Mouse (Mus musculus) heart, embryonic 14.5 days (tissue): ENCODE data around the gene Asgr1. TPM values are rescaled to one million over a fixed set of nuclear protein-coding genes. Genes with fewer than 3 reads are reported as not detected.

Experiments used
- ATAC-seq: fragments of 200-750 bp; cut with Nextera tagmentation; 2 replicates; pipeline ENCODE4 v1.8.0; 2017; ENCODE audit warnings: low read depth, moderate TSS enrichment; ENCODE audit not compliant: insufficient number of reproducible peaks, insufficient read depth, low FRiP score
- H3K27ac ChIP-seq, 2 experiments: fragments of 200-500 bp in 1 of 2; fragments of 300-500 bp in 1 of 2; sonication (generic) in 1 of 2; replicated peaks in 1 of 2; 2 replicates each; pipeline ENCODE4 v1.5.1; 2012 to 2014; ENCODE audit warnings: low read depth in 2 of 2, low read length in 2 of 2, control low read depth in 1 of 2, mild to moderate bottlenecking in 1 of 2, mixed read lengths in 1 of 2; ENCODE audit not compliant: control insufficient read depth in 1 of 2, insufficient read depth in 1 of 2
- H3K27me3 ChIP-seq: fragments of 300-500 bp; sonication (generic); 2 replicates; pipeline ENCODE4 v1.6.1; 2014; ENCODE audit warnings: mild to moderate bottlenecking, low read length, control low read depth; ENCODE audit not compliant: control insufficient read depth, insufficient read depth
- H3K36me3 ChIP-seq: fragments of 300-500 bp; sonication (generic); 2 replicates; pipeline ENCODE4 v1.6.1; 2014; ENCODE audit warnings: mild to moderate bottlenecking, control low read depth, low read length, mixed read lengths; ENCODE audit not compliant: control insufficient read depth, insufficient read depth
- H3K4me1 ChIP-seq, 2 experiments: fragments of 200-500 bp in 1 of 2; fragments of 300-500 bp in 1 of 2; sonication (generic) in 1 of 2; 2 replicates each; pipeline ENCODE4 v1.6.1; 2012 to 2014; ENCODE audit warnings: low read length in 2 of 2, control low read depth in 1 of 2, mixed read lengths in 1 of 2; ENCODE audit not compliant: control insufficient read depth in 2 of 2, insufficient read depth in 2 of 2
- H3K4me2 ChIP-seq: fragments of 300-500 bp; sonication (generic); 2 replicates; pipeline ENCODE4 v1.6.1; 2014; ENCODE audit warnings: mild to moderate bottlenecking, low read length
- H3K4me3 ChIP-seq, 2 experiments: fragments of 200-500 bp in 1 of 2; fragments of 300-500 bp in 1 of 2; sonication (generic) in 1 of 2; 2 replicates each; pipeline ENCODE4 v1.5.1; 2012 to 2014; ENCODE audit warnings: low read length in 2 of 2, mild to moderate bottlenecking in 2 of 2, control low read depth in 1 of 2, low read depth in 1 of 2, moderate library complexity in 1 of 2; ENCODE audit not compliant: control insufficient read depth in 1 of 2, insufficient read depth in 1 of 2
- H3K9ac ChIP-seq: fragments of 300-500 bp; sonication (generic); 2 replicates; pipeline ENCODE4 v1.6.1; 2014; ENCODE audit warnings: mild to moderate bottlenecking, low read length
- H3K9me3 ChIP-seq: fragments of 300-500 bp; sonication (generic); 2 replicates; pipeline ENCODE4 v1.6.1; 2016; ENCODE audit warnings: low read length, control low read depth; ENCODE audit not compliant: control insufficient read depth
- WGBS: fragments of 180-500 bp; shearing (Covaris S2); extraction: QIAGEN DNeasy Blood & Tissue Kit; methylation state at CpG from one replicate; pipeline ENCODE4 v1.1.7; 2014; 5-methylcytosine and 5-hydroxymethylcytosine counted together
- polyA plus RNA-seq: library from polyadenylated mRNA; unstranded; fragments of >200 nt; fragmentation: Nextera tagmentation; extraction: Ambion mirVana; gene quantifications from 2 replicates; pipeline ENCODE4 v1.2.1, GENCODE M21; 2014

Gene Asgr1
- polyA plus RNA-seq, 1 experiment from 2014 or later: not detected

DNA sequence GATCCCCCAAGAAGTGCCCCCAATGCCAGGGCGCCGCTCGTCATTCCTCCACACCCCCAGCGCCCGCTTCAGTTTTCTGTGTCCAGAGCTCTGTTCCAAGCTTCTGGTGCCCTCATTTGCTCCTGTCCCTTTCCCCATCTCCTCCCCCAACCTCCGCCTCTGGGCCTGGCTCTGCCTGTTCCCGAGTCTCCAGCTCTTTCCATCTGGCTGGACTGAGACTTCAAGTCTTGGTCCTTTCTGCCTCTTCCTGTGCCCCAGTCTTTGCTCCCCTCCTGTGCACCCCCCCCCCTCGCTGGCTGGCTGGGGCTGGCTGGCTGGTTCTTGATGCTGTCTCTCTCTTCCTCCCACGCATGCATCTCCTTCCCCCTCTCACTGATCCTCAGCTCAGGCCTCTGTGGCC lies 26.5 kb upstream of the Asgr1 start:
- no peak overlapping the region for H3K27ac ChIP-seq

DNA sequence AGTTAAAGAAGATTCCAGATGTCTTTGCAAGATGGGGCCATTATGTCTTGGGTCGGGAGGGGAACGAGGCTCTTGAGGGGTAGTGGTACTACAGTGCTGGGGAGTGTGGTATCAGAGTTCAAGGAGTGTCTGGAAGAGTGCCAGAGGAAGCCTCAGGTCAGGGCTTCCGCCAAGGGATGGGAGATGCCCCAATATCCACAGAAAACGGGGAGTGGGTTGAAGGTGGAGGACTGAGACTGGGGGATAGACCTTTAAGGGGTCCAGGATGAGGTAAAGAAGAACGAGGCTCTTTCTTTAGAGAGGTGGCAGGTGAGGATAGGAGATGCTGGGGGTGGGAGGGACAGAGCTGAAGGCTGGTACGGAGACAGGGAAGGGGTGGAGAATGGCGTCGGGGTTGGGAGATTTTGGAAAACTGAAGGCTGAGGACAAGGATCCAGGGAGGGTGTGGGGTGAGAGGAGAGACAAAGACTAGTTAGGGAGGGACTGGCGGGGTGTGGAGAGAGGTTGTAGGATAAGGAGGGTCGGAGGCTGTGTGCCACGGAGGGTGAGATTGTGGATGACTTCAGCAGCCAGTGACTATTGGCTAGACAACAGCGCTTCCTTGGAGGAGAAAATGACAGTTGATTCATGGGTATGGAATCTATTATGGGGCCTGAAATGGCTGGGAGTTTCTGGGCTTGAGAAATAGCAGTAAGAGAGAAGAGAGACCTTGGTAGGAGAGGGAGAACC lies 25.3 kb upstream of the Asgr1 start:
- Histone ChIP-seq H3K4me2 (peak overlapping the region; percentile 57), H3K4me3 (peak overlapping the region; percentile 11 to 29; a peak in 2 of 4 replicates), H3K36me3 (peaks cover 31% of the 10 kb centered on the region), H3K27me3 (no peaks in the 10 kb centered on the region), H3K4me1 (peaks cover 31 to 43% of the 10 kb centered on the region in 2 experiments), H3K9ac (0 out of 2 replicates have a peak overlapping the region, but pooled peaks have one; percentile 10), H3K9me3 (no peaks in the 10 kb centered on the region), H3K27ac (peak overlapping the region; percentile 39 to 54)
- no peak for ATAC-seq
- 29% methylated on average over 12 of the region's 12 CpGs for WGBS

More for the DNA sequence above, 26.5 kb upstream of the Asgr1 start:
- H3K4me1 ChIP-seq: peaks cover 31 to 48% of the 10 kb centered on the region in 2 experiments
- peak overlapping the region; percentile 63 for H3K4me2 ChIP-seq
- H3K36me3 ChIP-seq: peaks cover 21% of the 10 kb centered on the region
- 52% methylated on average over 9 of the region's 9 CpGs for WGBS
- peak overlapping the region; percentile 42; the same call in 1 of the 2 replicates for H3K9ac ChIP-seq
- ATAC-seq: no peak
- no peak overlapping the region for H3K4me3 ChIP-seq
- H3K9me3 ChIP-seq: no peaks in the 10 kb centered on the region
- H3K27me3 ChIP-seq: no peaks in the 10 kb centered on the region

- H3K36me3 ChIP-seq: peaks cover 31% of the 10 kb centered on the region
- no peak overlapping the region for H3K9ac ChIP-seq
- no peaks in the 10 kb centered on the region for H3K9me3 ChIP-seq
- no peaks in the 10 kb centered on the region for H3K27me3 ChIP-seq
- peak overlapping the region; percentile 11 to 29; a peak in 3 of 4 replicates for H3K4me3 ChIP-seq
- H3K27ac ChIP-seq: peak overlapping the region; percentile 54 to 63; a peak in 3 of 4 replicates
- peaks cover 31 to 39% of the 10 kb centered on the region in 2 experiments for H3K4me1 ChIP-seq
- 3% methylated on average over 20 of the region's 20 CpGs for WGBS
- ATAC-seq: peak; percentile 70
- H3K4me2 ChIP-seq: peak overlapping the region; percentile 57
These were observed 24.6 kb upstream of the Asgr1 start for GRCm38 (mm10) chr11:70029130-70029801.

DNA sequence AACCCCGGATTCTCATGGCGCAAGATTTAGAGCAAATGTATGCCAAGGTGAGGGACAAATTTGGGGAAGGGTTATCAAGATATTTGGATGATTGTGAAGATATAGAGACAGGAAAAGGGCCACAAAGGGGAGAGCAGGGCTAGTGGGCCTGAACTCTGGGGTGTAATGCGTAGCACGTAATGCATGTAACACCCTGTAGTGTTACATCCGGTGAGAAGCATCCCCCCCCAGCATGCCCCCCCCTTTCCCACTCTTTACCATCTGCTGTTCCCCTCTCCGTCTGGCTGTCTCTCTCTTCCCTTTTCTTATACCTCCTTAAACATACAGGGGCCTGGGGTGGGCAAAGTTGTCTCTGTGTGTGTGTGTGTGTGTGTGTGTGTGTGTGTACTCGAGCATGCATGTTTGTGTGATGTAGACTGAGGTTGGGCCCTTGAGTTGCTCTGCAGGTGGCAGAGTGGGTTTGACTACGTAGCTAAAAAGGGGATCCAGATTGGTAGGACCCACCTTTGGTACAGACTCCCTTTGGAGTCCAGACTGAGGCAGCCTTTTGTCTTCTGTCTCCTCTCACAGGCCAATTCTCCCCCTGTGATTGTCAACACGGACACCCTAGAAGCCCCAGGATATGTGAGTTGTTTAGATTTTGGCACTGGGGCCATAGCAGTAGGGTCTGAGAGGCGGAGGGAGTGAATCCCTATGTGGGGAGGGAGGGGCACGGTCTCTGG lies 23.9 kb upstream of the Asgr1 start:
- Histone ChIP-seq H3K4me1 (peaks cover 31 to 38% of the 10 kb centered on the region in 2 experiments), H3K36me3 (peaks cover 31% of the 10 kb centered on the region), H3K4me2 (peak overlapping the region; percentile 57), H3K27me3 (no peaks in the 10 kb centered on the region), H3K27ac (no peak overlapping the region), H3K9ac (no peak overlapping the region), H3K4me3 (no peak overlapping the region; a peak in 1 of 4 replicates), H3K9me3 (no peaks in the 10 kb centered on the region)
- 57% methylated on average over 11 of the region's 11 CpGs for WGBS
- ATAC-seq: no peak

DNA sequence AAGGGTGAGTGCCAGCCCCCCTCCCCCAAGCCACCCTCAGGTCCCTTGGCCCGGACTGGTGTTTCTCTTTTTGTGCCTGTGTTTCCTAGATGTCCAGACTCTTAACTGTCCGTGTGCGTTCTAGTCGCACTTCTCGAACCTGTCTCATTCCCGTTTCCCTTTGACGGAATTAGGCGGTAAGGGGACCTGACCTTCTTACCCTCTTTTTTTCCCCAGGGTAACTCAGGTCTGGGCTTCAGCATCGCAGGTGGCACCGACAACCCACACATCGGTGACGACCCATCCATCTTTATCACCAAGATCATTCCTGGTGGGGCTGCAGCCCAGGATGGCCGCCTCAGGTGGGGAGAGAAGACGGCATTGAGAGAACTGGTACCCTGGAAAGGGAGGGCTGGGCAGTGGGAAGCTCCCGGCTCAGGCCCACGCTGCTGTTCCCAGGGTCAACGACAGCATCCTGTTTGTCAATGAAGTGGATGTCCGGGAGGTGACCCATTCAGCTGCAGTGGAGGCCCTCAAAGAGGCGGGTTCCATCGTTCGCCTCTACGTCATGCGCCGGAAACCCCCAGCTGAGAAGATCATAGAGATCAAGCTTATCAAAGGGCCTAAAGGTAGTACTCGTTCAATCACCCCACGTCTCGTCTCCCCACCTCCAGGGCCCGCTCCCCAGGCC lies 23.1 kb upstream of the Asgr1 start:
- 90% methylated on average over 28 of the region's 28 CpGs for WGBS
- no peak overlapping the region for H3K9ac ChIP-seq
- no peak overlapping the region for H3K4me3 ChIP-seq
- H3K9me3 ChIP-seq: no peaks in the 10 kb centered on the region
- ATAC-seq: no peak
- no peak overlapping the region for H3K27ac ChIP-seq
- H3K27me3 ChIP-seq: no peaks in the 10 kb centered on the region
- peaks cover 31% of the 10 kb centered on the region for H3K36me3 ChIP-seq
- no peak overlapping the region for H3K4me2 ChIP-seq
- peaks cover 31 to 36% of the 10 kb centered on the region in 2 experiments for H3K4me1 ChIP-seq

GRCm38 (mm10) chr11:70031321-70031670 lies 22.6 kb upstream of the Asgr1 start:
- no peak overlapping the region for H3K27ac ChIP-seq
- H3K36me3 ChIP-seq: peaks cover 31% of the 10 kb centered on the region
- H3K4me1 ChIP-seq: peaks cover 26 to 32% of the 10 kb centered on the region in 2 experiments
- H3K9ac ChIP-seq: no peak overlapping the region
- WGBS: 96% methylated on average over 11 of the region's 11 CpGs
- H3K4me3 ChIP-seq: no peak overlapping the region
- no peaks in the 10 kb centered on the region for H3K27me3 ChIP-seq
- no peak for ATAC-seq
- H3K4me2 ChIP-seq: no peak overlapping the region
- no peaks in the 10 kb centered on the region for H3K9me3 ChIP-seq

- Histone ChIP-seq H3K27me3 (no peaks in the 10 kb centered on the region), H3K36me3 (peaks cover 35% of the 10 kb centered on the region), H3K4me2 (no peak overlapping the region), H3K9me3 (no peaks in the 10 kb centered on the region), H3K4me1 (no peaks in the 10 kb centered on the region), H3K27ac (no peak overlapping the region), H3K9ac (no peak overlapping the region), H3K4me3 (no peak overlapping the region)
- 73% methylated on average over 7 of the region's 7 CpGs for WGBS
- ATAC-seq: no peak
These were observed 15.7 kb upstream of the Asgr1 start for GRCm38 (mm10) chr11:70038174-70038573.
